Mouse (Mus musculus) erythroid progenitor cell, adult 5-6 weeks (primary cell): ENCODE measurements around the gene Ddah1. TPM values are rescaled to one million over a fixed set of nuclear protein-coding genes. Genes with fewer than 3 reads are reported as not detected.
"Not testable (repeated sequence)": the region's sequence is repeated elsewhere in the genome, so short reads cannot be mapped to it uniquely, and the experiment has no call there.

Source experiments
- ATAC-seq: replicated peaks from 2 replicates; pipeline ENCODE4 v1.8.0; 2016; ENCODE audit warnings: moderate number of reproducible peaks, mild to moderate bottlenecking, moderate TSS enrichment, inconsistent platforms; ENCODE audit not compliant: poor library complexity, low FRiP score, severe bottlenecking
- total RNA-seq, 2 experiments: library from RNA; stranded (forward) in 1 of 2; stranded (reverse) in 1 of 2; fragments of 150-400 nt in 1 of 2; fragments of 186-747, 209-891 nt in 1 of 2; gene quantifications; 2 replicates each; pipeline versions ENCODE4 v1.2.3 to v1.2.4; 2015 to 2017; ENCODE audit warnings: low replicate concordance in 2 of 2

The Ddah1 gene
- total RNA-seq, 2 experiments from 2014 or later = not detected

GRCm38 (mm10) chr3:145892451-145892850 is 134.0 kb downstream of the Ddah1 start:
- ATAC-seq = no peak

- no peak for ATAC-seq
Measured at GRCm38 (mm10) chr3:145894131-145894530, 135.7 kb downstream of the Ddah1 start.

- no peak for ATAC-seq
Measured at GRCm38 (mm10) chr3:145897749-145898148, 139.3 kb downstream of the Ddah1 start.

DNA sequence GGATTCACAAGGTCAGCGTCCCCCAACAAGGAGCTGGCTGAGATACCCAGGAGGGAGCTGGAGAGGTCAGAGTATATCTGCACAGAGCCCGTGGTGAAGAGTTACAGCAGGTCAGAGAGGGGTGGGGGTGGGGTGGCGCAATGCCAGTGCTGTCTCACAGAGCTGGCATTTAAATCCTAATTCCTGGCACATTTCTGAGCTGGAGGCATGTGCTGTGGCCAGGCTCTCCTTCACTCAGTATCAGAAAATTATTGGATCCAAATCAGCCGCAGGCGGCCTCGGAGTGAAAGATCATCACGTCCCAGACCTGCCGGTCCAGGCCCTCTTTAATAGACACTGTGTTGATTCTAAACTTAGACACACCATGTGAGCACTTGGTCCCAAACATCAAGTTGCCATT is 141.4 kb downstream of the Ddah1 start:
- ATAC-seq = no peak

- ATAC-seq = no peak
Measured at GRCm38 (mm10) chr3:145903530-145903929, 145.1 kb downstream of the Ddah1 start.

GRCm38 (mm10) chr3:145904850-145905776 is 146.6 kb downstream of the Ddah1 start:
- peak; percentile 40; the same call in 1 of the 2 replicates for ATAC-seq

DNA sequence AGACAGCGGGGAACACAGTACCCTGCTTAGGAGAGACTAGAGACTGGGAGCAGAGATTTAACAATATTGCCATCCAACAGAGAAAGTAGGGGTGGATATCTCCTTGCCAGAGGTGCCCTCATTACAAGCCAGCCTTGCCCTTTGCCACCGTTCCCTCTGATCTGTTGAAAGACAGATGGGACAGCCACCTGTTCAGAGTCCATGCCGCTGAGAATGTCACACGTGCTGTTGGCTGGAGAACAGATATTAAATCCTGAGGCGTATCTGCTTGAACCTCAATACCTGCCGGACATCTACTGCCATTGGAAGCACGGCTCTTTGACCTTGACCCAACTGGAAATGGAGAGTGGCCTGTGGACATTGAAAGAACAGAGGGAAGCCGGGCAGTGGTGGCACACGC is 148.1 kb downstream of the Ddah1 start:
- no peak for ATAC-seq

DNA sequence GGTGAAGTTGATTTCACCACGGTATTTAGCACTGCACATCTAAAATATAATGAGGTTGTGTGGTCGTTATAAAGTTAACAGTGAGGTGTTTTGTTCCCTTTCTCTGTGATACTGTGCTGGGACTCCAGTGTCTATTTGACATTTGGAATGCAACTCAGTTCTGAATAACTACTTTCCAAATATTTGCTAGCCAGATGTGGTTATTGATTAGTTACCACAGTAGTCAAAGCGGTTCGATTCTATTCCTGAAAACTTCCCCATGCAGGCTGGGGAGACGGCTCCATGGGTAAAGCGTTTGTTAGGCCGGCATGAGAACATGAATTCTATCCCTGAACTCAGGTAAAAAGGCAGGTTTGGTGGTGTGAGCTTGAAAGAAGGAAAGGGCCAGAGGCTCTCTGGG is 154.0 kb downstream of the Ddah1 start:
- ATAC-seq = no peak

DNA sequence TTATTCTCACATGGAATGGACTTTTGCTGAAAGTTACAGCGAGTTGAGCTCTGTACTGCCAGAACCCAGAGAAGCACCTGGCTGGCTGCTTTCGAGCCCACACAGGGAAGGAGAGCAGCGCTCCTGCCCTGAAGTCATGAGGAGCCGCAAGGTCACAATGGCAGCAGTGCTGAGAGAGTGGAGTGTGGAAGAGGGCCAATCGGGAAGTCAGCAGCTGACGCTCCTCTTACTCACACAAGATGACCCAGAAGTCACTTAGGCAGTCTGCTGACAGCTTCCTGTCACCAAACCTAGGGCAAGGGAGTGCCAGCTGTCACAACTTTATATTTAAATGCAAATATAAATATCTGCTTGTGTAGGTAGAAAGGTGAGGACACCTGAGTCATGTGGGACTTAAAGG is 154.8 kb downstream of the Ddah1 start:
- no peak for ATAC-seq

DNA sequence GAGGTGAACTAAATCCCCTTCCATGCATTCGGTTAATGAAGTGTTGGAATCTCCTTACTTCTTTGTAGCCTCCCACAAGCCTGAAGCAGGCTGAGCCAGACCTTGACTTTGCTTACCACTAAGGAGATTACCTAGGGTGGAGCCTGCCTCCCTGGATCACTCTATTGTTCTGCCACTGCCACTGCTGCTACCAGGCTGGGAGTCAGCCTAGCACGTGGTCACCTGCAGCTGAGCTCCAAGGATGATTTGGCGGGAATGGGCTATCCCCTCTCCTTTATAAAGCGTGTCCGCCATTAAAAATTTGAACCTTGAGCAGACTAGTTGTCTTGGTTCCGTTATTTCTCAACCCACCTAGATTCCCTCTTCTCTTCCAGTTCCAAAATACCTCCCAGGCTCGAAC is 155.5 kb downstream of the Ddah1 start:
- ATAC-seq = not testable (repeated sequence)

- no peak for ATAC-seq
Measured at GRCm38 (mm10) chr3:145916374-145916773, 157.9 kb downstream of the Ddah1 start.

DNA sequence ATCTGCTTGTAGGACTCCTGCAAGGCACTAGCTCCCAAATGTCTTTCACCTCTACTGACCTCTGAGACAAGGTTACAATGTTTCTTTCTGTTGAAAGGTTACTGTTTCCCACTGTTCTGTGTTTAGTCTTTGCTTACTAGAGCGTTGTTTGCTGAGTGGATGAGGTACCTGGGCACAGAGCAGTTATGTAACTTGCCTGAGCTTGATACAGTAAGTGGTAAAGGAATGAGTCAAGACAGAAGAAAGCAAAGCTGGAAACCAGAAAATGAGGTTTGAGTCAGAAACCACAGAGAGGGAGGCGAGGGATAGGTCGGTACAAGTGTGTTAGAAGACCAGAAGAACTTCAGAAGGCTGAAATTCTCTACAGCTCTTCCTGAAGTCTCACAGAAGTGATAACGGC is 158.4 kb downstream of the Ddah1 start:
- ATAC-seq = no peak

DNA sequence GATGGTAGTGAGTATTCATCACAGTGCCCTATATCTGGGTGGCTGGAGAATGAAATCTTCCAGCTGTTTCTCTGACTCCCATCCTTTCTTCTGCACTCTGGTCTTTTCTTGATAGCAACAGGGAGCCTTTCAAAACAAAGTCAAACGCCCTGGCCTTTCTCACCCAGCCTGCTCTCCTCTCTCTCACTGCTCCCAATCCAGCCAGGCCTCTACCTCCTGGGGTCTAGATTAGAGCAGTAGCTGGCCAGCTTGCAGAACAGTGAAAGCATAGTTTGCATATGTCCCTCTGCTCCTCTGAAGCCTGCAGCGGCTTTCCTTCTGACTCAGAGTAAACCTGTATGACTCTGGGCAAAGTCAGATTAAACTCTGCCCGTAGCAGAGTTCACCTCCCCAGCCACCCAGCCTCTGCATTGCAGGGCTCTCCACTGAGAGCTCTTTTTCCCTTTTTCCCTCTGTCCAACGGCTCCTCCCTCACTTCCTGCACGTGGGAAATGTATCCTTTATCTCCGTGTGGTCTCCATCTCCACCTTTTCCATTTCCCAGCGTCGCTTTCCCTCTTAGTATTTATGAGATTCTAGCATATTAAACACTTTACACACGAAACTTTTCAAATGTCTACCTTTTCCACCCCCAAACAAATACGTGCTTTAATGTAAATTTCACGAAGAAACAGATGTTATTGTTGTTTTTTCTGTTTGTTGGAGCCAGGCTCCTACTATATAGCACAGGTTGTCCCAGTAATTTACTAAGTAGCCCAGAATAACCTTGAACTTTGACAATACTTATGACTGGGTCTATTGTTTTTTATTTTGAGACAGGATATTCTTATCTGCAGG is 163.8 kb downstream of the Ddah1 start, which contains the start of gene Bcl10:
Gene Bcl10, plus strand, starts transcription at position 786 of the 836 bp plus-strand sequence.
- ATAC-seq = no peak

DNA sequence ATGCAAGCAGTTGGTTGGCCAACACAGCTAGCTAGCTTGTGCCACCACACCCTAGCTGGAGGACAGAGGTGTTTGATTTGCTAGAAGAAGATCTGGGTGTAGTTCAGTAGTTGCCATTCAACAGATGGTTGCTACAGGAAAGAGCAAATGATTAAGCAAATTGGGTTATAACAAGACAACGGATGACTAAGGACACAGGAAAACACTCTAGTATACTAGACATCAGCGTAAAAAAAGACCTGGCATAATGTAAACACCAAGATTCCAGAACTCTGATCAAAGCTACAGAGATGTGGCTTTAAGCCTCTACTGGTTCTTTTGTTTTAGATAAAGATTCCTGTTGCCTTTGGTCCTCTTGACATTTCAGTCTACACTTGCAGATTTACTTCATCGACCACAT is 164.5 kb downstream of the Ddah1 start:
- no peak for ATAC-seq

DNA sequence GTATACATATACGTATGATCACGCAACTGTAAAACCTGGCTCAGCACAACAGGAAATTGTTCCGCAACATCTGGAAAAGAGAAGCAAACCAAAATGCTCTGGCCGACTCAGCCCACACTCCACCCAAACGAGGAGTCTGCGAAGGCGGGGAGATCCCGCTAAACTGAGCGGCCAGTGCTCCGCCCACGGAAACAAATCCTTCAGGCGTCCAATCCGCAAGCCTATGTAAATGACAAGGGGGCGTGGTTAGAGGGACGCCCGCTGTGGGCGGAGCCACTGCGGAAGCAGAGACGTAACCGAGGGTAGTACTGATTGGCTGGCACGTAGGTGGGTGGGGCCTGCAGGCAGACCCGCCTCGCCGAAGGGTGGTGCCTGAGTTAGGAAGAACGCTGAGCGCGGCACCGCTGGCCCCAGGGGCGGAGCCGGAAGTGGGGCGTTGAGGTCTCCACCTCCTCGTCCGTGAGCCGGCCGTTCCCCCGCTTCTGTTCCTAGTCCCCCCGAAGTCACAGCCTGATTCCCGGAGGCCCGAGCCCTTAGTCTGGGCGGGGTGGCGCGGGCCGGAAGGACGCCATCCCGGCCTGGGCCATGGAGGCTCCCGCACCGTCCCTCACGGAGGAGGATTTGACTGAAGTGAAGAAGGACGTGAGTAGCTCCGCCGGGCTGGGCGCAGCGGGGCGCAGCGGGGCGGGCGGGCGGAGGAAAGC is 165.6 kb downstream of the Ddah1 start:
- peak; percentile 96 for ATAC-seq

DNA sequence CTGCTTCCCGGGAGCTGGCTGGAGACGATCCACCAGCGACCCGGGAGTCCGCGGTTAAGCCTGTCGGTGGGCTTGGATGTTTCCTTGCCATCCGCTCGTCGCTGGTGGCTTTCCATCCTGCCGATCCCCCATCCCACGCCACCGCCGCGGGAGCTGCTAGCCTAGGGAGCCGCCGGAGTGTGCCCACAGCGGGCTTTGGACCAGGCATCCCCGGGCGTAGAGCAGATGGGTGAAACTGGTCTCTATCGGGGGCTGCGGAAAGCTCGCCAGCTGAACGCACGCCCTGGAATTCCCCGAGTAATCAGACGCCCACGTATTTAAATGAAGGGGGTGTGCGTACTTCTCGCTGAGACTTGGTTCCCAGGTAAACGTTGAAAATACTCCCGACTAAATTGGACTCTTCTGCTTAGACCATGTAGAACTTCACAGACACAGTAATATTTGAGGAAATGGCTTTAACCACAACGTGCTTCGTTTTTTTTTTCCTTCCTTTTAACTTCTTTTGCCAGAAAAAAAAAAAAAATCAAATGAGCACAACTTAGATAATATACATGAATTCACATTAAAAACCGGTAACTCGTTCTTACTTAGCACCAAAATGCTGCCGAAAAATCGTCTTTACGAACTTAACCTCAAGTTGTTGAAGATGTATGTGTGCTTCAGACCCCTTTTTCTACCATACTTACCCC is 166.3 kb downstream of the Ddah1 start:
- ATAC-seq = peak; percentile 33

GRCm38 (mm10) chr3:145925506-145925905 is 167.0 kb downstream of the Ddah1 start:
- ATAC-seq = no peak

GRCm38 (mm10) chr3:145929525-145930400 is 171.3 kb downstream of the Ddah1 start:
- no peak for ATAC-seq

GRCm38 (mm10) chr3:145933845-145934244 is 175.4 kb downstream of the Ddah1 start:
- no peak for ATAC-seq
